9 mouse cellular contexts compared by ENCODE assay signal in the genomic region with DNA sequence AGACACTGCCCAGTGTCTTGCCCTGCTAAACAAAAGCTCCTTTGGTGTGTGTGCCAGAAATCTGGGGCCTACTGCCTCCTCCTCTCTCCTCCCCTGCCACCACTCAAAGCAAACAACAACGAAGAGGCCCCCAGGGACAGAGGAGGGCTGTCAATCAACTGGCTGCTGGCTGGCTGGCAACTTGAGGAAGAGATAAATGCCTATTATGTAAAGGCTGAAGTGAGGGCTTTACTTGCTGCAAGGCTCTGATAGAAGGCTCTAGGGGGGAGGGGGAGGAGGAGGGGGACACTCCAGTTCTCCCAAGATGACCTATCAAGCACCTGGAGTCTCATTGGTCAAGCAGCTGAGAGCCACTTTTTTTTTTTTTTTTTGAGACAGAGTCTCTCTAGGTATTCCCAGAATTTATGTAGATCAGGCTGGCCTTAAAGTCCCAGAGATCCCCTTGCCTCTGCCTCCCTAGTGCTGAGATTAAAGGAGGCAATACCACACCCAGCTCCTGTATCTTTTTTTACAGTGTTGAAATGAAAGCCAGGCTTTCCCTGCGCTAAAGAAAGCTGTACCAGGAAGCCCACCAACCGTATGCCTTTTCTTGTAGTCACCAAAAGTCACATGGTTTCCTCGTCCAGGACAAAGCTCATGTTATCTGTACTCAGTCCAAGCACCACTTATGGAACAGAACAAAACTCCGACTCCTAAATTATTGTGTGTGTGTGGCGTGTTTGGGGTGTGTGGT. TPM values are rescaled to one million over a fixed set of nuclear protein-coding genes. Genes with fewer than 3 reads are reported as not detected.
DNase-seq lines count a peak whose midpoint lies in the region; ATAC-seq lines count a peak whose summit lies in the region.
"Had no signal": no experiment of that assay in that cellular context is flagged by ENCODE, and none has a peak within 500 bp of the region (broad histone marks: within the 10 kb centered on the region; RNA-seq: fewer than 3 reads in every experiment).

No protein-coding gene starts in this region.

- H3K4me2 ChIP-seq in heart, embryonic 11.5 days = no peak overlapping the region
- H3K4me2 ChIP-seq in forebrain, embryonic 13.5 days = no peak overlapping the region
- H3K4me2 ChIP-seq: limb, embryonic 13.5 days had no signal

- no peaks in the 10 kb centered on the region for H3K27me3 ChIP-seq in heart, embryonic 11.5 days (ENCODE audit: control insufficient read depth, insufficient read depth, low read length)
- no peaks in the 10 kb centered on the region for H3K27me3 ChIP-seq in forebrain, embryonic 13.5 days
- H3K27me3 ChIP-seq: limb, embryonic 13.5 days had no signal

- H3K27ac ChIP-seq in heart, embryonic 11.5 days (ENCODE audit: low read depth, low read length) = peak overlapping the region; percentile 70
- peak overlapping the region; percentile 59 for H3K27ac ChIP-seq in forebrain, embryonic 13.5 days
- H3K27ac ChIP-seq: limb, embryonic 13.5 days had no signal

- WGBS in heart, embryonic 11.5 days (ENCODE audit: insufficient replicate concordance) = 29% methylated on average over 6 of the region's 6 CpGs
- WGBS in forebrain, embryonic 13.5 days = 56% methylated on average over 6 of the region's 6 CpGs

- no peaks in the 10 kb centered on the region for H3K36me3 ChIP-seq in heart, embryonic 11.5 days (ENCODE audit: control insufficient read depth, insufficient read depth, low read length)
- no peaks in the 10 kb centered on the region for H3K36me3 ChIP-seq in forebrain, embryonic 13.5 days (ENCODE audit: poor library complexity, severe bottlenecking)
- H3K36me3 ChIP-seq: limb, embryonic 13.5 days had no signal

- no peak for DNase-seq in heart, postnatal 36 days
- peak; percentile 74 for DNase-seq in NIH3T3 (ENCODE audit: low read depth)
- peak; percentile 39 to 59 for DNase-seq in lung, postnatal 4 days
- DNase-seq in yolk sac, embryonic 10.5 days (ENCODE audit: low spot score) = peak; percentile 68
- DNase-seq in cerebellum, postnatal 14 days = no peak
- DNase-seq in layer of hippocampus, adult 9-10 months (ENCODE audit: low spot score) = no peak

- no peak overlapping the region for H3K4me3 ChIP-seq in heart, embryonic 11.5 days (ENCODE audit: low read depth, low read length)
- H3K4me3 ChIP-seq in forebrain, embryonic 13.5 days = no peak overlapping the region
- H3K4me3 ChIP-seq: limb, embryonic 13.5 days had no signal

- peak; percentile 62; the same call in 1 of the 2 replicates for ATAC-seq in heart, embryonic 11.5 days (replicated peaks; ENCODE audit: insufficient number of reproducible peaks, low FRiP score, low TSS enrichment)
- peak; percentile 62; the same call in 1 of the 2 replicates for ATAC-seq in forebrain, embryonic 13.5 days

- intact Hi-C loops in heart, postnatal 36 days (cut with DNase I) = no loop called here

- H3K9me3 ChIP-seq in heart, embryonic 11.5 days (replicated peaks; ENCODE audit: control insufficient read depth, low read length) = no peaks in the 10 kb centered on the region
- no peaks in the 10 kb centered on the region for H3K9me3 ChIP-seq in forebrain, embryonic 13.5 days (replicated peaks)
- H3K9me3 ChIP-seq: limb, embryonic 13.5 days had no signal

- peak overlapping the region; percentile 6; the same call in 1 of the 2 replicates for H3K9ac ChIP-seq in heart, embryonic 11.5 days (ENCODE audit: low read depth, low read length)
- no peak overlapping the region for H3K9ac ChIP-seq in forebrain, embryonic 13.5 days
- H3K9ac ChIP-seq: limb, embryonic 13.5 days had no signal

- H3K4me1 ChIP-seq in heart, embryonic 11.5 days (ENCODE audit: control insufficient read depth, insufficient read depth, low read length) = peaks cover 26% of the 10 kb centered on the region
- H3K4me1 ChIP-seq in forebrain, embryonic 13.5 days = peaks cover 19% of the 10 kb centered on the region
- H3K4me1 ChIP-seq: limb, embryonic 13.5 days had no signal

RNA-seq across cellular contexts. Expression of a gene that starts 24.4 kb away (rescaled TPM):
- polyA plus RNA-seq in heart, embryonic 11.5 days (2014; fragmentation: Nextera tagmentation; extraction: Ambion mirVana) = 14.2 and 15.6 TPM in 2 replicates
- total RNA-seq in heart, postnatal 36 days (2021) = 10 to 100 TPM; 23.0 to 27.1 TPM
- polyA plus RNA-seq in forebrain, embryonic 13.5 days (2015; fragmentation: Nextera tagmentation; extraction: Ambion mirVana) = 9.1 and 9.7 TPM in 2 replicates

Comparison
In these comparisons a context has a peak if more than half of its experiments do, and no peak if none do; other contexts are left out.
1. DNase-seq: peak in NIH3T3 (single experiment), lung, postnatal 4 days (2 of 2) and yolk sac, embryonic 10.5 days (single experiment); none in heart, postnatal 36 days (0 of 2), cerebellum, postnatal 14 days (0 of 2) and layer of hippocampus, adult 9-10 months (single experiment).